Mouse (Mus musculus) heart, adult 18-20 months (tissue): Measurements from ENCODE around the gene Lrrc20. TPM values are rescaled to one million over a fixed set of nuclear protein-coding genes. Genes with fewer than 3 reads are reported as not detected.
"Not testable (repeated sequence)": the region's sequence is repeated elsewhere in the genome, so short reads cannot be mapped to it uniquely, and the experiment has no call there.

ENCODE experiments used
- DNase-seq, 2 experiments: peaks; one replicate each; pipeline ENCODE4 v3.0.0; 2021 to 2022; ENCODE audit warnings: mixed read lengths in 1 of 2
- total RNA-seq, 2 experiments: library from RNA; stranded (reverse); gene quantifications; 2 replicates each; pipeline ENCODE4 v1.2.3; 2021

The Lrrc20 gene
- total RNA-seq, 2 experiments from 2014 or later: 32.8 to 39.8 TPM

DNA sequence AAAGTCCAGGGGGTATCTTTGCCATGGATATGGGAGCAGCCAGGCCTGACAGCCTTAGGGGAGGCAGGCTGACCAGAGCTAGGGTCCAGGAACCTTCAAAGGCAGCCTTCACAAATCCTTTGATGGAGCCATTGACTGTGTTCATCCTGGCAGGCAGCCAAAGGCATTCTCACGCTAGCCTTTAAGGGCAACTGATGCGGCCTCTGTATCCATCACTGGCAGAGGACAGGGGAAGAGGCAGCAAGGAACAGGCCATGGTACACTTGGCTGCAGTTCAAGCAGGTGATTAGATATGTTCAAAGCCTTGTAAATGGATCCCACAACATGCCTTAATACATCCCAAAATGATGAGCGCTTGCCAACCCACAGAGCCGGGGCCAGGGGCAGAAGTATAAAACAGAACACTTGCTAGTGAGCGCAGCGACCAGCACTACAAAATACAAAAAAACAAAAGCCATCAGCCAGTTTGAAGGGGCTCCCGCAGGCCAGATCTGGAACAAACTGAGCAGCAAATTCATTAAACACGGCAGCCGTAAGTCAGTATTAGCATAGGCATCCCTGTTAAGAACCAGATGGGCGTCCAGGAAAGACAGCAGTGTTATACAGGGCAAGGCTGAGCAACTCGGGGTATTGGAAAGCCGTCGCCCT is 100.6 kb downstream of the Lrrc20 start:
- DNase-seq: no peak

DNA sequence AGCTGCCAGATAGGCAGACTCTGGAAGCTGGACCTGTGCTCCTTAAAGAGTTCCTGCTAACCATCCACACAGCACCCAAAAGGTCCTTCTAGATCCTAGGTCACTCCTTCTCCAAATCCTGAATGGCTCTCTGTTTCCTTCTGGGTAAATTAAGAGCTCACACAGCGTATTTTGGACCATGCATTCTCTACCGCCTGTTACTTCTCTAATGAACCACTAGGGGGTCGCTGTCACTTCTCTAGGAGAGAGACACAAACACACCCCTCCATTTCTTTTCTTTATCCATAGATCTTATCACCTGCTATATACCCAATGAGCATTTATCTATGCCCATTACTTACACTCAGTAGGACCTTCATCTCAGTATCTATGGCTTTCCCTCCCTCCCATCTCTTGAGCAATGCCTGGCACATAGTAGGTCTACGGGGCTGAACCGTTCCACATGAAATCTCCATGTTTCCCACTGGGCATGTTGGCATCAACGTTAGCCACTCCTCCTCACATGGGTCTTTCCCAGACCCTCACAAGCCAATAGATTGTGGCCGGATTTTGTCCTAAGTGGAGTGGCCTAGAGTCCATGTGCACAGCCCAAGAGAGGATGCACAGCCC is 111.7 kb downstream of the Lrrc20 start:
- no peak for DNase-seq

DNA sequence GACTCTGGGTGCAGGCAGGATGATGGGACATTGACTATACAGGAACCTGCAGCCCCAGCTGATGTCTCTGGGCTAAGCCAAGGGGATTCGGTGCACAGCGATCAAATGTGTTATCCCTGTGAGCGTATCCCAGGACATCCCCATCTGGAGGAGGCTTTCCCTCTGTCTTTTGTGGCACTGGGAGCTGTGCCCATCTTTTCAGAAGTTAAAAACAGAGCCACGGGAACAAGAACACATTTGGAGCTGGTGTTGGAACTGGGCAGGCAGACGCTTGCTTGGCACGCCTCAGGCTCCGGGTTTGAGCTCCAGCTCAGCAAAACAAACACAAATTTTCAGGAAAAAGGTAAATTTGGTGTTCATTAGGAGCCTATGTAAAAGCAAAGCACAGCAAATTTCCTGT is 122.4 kb downstream of the Lrrc20 start:
- DNase-seq: no peak

DNA sequence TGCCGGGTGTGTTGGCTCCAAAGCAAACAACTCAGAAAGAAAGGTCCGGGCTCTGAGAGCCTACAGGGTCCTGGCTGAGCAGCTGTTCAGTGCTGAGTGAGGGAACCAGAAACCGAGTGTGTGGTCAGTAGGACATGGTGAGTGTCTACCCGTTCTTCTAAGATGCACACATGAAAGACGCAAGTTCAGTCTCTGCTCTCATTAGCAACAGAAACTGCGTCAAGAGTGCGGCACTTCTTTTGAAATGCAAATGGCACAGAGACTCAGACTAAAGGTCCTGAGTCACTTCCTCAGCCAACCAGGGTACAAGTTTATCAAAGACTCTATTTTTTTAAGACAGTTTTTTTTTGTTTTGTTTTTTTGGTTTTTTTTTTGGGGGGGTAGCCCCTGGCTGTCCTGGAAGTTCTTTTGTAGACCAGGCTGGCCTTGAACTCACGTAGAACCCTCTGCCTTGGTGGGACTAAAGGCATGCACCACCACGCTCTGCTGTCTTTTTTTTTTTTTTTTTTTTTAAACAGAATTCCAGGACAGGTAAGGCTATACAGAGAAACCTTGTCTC is 124.0 kb downstream of the Lrrc20 start:
- no peak for DNase-seq

DNA sequence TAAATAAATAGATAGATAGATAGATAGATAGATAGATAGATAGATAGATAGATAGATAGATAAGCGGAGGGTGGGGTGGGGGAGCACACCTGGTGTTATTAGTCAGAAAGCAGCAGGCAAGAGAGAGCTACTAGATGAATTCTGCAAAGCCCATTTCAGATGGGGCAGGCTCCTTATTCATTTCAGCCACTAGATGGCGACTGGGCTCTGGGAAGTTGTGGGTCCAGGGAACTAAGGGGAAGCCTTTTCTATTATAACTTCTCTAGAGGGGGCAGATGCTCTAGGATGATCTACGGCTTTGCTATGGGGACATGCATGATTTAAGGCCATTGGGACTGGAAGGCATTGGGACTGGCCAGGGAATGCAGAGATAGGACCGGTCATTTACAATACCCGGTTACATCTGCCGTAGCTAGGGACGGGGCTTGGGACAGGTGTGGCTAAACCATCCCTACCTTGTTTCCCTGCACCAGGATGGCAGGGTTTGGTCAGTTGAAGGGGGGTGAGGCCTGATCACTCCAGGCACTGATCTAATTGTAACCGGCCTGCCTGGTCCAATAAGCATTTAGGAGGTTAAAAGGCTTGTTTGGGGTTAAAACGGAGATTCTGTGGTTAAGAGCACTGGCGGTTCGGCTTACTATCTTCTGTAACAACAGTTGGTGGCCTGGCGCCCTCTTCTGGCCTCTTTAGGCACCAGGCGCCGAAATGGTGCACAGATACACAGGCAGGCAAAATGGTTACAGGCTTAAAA is 126.9 kb downstream of the Lrrc20 start:
- DNase-seq: peak; percentile 35 to 71

DNA sequence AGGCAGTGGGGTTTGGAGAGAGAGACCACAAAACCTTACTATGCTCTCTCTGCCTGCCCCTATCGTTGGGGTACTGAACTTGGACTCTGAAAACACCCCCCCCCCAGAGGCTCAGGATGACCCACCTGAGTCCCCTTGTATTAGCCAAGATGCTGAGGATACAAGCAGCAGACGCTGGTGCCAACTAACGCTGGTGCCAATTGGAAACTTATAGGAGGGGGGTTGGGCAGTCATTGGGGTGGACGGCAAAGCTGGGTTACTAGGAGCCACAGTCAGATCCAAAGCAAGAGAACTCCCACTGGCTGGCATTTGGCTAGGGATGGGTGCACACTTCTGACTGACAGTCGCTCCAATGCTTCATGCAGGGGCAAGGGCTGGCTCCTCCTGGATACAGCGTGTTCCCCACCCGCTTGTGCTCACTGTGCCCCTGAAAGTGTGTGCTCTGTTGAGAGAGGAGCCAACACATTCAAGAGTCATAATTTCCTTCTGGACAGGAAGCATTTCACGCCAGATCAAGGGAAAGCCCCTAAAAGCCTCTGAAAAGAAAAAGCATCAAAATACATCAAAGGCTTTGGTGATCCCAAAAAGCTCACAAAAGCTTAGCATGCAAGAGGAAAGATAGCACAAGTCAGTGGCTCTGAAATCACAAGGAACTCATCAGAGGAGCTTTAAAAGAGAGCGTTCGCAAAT is 128.9 kb downstream of the Lrrc20 start:
- DNase-seq: no peak

DNA sequence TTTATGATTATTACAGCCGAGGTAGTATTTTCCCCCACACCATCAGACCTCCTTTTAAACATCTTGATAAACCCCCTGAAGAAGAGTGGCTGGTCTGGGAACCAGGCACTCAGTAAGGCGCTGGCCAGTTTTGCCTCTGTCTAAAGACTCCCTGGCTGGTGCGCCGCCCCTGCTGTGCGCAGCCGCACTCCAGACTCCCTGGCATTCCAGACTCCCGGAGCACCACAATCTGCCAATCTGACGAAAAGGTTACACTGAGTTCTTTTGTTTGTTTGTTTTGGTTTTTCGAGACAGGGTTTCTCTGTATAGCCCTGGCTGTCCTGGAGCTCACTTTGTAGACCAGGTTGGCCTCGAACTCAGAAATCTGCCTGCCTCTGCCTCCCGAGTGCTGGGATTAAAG is 129.8 kb downstream of the Lrrc20 start:
- not testable (repeated sequence) for DNase-seq

DNA sequence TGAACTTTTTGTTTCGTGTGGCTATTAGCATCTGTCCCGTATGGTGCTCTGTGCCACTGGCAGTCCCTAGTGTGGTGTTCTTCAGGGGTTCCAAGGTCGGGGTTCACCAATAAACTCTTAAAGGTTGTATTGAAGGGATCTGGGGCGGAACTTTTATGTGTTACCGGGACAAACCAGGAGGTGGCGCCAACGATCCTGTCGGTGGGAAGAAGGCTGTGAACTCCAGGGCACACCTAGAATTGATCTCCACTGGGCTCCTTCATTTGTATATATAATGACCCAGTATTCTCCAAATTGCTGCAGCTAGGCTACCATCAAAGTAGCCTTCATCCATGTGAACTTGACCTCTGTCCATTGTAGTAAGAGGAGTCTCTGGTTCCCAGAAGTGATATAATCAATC is 130.2 kb downstream of the Lrrc20 start:
- DNase-seq: peak; percentile 42 to 84

DNA sequence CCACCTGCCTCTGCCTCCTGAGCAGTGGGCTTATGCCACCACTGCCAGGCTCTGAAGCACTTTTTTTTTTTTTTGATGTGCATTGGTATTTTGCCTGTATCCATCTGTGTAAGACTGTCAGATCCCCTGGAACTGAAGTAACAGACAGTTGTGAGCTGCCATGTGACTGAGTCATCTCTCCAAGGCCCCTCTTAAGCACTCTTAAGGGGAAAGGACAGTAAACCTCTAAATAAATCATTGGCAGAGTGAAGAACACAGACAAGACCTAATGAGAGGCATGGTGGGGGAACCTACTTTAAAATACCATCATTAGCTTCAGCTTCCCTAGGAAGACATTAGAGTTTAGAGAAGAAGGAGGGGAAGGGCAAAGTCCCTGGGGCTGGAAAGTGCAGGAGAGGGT is 132.6 kb downstream of the Lrrc20 start:
- no peak for DNase-seq

DNA sequence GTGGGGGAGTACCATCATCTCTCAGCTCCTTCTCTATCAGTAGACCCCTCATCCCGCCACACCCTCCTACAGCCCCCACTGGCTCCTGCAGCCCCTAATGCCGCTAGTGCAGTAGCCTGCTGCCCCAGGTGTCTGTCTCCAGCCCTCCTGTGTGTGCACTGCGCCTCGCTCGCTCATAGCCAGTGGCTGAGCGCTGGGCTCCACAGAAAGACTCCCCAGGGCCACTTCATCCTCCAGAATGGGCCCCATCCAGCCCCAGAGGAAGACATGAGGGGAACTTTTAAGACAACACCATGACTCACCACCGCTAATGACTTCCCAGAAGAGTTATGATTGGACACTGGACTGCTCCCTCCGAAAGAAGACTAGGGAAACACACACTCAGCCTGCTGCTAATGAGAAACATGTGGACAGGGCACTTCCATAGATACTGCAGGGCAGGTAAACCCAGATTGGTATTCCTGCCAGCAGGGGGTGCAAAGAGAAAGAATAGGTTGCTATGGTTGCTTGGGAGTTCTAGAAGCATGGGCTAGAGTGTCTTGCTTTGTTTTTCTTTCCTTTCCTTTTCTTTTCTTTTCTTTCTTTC is 135.1 kb downstream of the Lrrc20 start:
- peak; percentile 17 to 58 for DNase-seq

DNA sequence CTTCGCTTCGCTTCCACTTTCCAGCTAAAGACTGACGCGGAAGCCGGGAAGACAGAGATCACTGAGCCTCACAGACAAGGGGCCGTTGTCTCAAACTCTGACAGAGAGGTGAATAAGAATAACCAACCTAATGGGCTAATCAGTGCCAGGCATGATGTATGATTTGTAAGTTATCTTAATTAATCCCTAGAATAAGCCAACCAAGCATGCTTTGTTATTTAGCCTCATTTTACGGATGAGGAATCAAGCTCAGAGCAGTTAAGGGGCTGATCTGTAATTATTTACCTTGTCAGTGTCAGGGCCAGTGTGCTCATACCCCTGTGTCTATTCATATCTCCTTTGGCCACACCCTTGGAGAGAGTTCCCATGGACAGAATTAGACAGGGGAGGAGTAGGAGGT is 138.7 kb downstream of the Lrrc20 start:
- DNase-seq: no peak

DNA sequence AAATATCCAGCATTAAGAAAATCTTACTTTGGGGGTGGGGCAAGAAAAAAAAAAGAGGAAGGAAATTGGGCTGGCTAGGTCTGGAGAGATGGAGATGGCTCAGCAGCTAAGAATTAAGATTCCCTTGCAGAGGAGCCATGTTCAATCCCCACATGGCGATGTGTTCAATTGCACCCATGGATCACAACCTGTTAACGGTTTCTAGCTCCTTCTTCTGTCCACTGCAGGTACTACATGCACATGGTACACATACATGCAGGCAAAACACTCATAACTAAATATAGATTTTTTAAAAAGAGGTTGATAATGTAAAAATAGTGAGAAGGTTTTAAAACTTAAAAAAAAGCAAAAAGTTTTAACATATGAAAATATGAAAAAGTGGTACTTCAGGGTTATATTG is 142.9 kb downstream of the Lrrc20 start:
- DNase-seq: no peak

DNA sequence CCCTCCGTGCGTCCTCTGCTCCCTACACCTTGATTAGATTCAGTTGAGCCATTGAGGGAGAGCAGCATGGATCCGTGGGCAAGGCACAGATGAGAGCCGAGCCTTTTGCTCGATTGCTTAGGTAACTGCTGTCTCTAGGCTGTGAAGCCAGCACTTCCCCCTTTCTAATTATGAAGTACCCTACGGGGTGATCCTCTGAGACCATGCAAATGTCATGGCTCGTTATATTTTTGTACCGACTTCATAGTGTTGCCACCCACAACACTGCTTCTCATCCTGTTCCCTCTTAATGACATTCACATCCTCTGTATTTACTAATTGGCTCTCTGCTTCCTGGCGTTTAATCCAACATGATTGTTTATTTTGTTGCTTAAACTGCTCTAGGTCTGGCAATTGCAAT is 146.1 kb downstream of the Lrrc20 start:
- DNase-seq: no peak

DNA sequence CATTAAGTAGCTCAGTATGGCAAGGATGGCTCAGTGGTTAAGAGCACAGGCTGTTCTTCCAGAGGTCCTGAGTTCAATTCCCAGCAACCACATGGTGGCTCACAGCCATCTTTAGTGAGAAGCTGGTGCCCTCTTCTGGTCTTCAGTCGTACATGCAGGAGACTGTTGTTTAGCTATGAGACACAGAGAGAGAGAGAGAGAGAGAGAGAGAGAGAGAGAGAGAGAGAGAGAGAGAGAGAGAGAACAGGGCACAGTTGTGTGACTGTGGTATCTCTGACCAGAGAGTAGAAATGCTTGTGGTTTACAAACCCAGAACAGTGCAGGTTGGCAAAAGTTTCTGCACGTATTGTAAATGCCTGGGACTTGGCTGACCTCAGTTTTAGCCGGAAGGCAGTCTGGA is 148.3 kb downstream of the Lrrc20 start:
- DNase-seq: not testable (repeated sequence)

DNA sequence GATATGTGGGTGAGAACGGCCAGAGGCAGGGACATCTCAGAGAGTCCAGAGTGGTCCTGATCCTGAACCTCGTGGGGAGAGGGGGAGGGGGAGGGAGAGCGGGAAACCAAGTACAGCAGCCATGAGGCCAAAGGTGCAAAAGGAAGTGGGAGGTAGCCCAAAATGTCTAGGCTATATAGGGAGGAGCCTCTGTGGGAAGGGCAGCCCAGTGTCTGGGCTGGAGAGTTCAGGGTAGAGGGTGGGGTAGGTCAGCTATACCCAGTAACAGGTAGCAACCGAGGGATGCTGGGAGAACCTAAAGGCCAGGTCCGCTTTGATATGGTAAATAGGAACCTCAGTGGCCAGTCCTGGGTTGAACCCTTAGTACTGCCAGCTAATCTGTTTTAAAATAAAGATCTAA is 149.2 kb downstream of the Lrrc20 start:
- DNase-seq: no peak

DNA sequence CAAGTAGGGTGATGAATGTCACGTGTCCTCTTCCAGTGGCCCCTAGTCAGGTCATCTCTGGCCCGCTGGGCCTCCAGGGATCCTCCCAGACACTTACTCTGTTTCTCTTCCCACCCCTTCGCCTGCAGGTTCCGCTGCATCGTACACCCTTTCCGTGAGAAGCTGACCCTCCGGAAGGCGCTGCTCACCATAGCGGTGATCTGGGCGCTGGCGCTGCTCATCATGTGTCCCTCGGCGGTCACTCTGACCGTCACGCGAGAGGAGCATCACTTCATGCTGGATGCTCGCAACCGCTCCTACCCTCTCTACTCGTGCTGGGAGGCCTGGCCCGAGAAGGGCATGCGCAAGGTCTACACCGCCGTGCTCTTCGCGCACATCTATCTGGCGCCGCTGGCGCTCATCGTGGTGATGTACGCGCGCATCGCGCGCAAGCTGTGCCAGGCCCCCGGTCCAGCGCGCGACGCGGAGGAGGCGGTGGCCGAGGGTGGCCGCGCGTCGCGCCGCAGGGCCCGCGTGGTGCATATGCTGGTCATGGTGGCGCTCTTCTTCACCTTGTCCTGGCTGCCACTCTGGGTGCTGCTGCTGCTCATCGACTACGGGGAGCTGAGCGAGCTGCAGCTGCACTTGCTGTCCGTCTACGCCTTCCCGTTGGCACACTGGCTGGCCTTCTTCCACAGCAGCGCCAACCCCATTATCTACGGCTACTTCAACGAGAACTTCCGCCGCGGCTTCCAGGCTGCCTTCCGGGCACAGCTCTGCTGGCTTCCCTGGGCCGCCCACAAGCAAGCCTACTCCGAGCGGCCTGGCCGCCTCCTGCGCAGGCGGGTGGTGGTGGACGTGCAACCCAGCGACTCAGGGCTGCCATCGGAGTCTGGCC is 150.0 kb downstream of the Lrrc20 start:
- peak; percentile 14 to 28 for DNase-seq

DNA sequence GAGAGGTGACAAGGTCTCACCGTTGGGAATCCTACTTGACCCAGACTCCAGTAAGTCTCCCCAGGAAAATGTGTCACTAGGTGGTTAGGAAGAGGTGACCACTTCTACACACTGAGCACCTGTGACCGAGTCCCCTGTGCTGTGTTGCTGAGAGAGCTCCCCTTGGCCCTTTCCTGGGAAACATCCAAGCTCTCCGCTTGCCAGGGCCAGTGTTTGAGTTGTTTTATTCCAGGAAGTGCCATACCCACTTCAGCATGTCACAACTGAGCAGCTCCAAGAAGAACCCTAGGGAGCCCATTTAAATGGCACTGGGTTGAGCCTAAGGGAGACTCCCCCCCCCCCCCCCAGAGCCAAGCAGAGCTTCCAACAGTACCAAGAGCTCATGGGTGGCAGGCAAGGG is 150.9 kb downstream of the Lrrc20 start:
- peak; percentile 22 to 32 for DNase-seq

DNA sequence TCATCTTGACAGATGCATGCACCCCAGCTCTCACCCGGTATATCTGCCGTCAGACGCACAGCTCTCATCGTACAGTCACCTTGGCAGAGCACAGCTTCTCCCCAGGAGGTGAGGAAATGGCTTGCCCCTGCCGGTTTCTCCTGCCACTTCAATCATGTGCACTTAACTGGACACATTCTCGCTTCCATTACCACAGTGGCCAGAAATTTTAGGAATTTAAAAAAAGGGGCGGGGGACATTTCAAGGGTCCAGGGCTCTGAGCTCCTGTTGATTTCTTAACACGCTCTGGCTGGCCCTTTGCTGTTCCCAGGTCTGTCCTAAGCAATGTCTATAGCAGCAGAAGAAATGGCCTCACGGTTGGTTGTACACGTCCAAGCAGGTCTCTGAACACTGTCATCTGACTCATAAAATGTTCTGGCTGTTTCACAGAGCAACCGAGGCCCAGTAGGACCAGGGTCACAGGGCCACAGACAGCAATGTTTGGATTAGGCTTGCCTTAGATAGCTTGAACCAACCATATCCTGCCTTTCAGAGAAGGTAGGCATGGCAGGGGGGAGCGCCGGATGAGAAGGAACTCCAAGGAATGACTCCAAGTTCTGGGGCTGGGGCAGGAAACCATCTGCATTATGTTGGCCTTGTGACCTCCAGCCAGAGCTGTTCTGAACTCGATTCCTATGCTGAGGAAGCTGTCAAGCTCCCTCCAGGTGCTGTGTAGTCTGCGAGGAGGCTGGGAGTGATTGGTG is 151.8 kb downstream of the Lrrc20 start:
- DNase-seq: no peak

DNA sequence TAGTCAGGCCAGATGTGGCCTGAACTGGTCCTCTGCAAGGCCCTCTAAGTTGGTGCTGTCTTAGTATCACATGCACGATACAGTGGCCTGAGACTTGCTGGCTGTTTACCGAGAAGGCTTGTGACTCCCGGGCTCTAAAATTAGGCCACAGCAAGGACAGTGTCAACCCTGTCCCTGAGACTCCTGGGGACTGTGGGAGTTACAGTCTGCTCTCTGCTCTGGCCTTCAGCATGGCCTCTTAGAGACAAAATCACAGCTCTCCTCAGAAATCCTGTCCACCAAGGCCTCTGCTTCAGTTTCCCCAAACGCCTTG is 152.3 kb downstream of the Lrrc20 start:
- DNase-seq: peak; percentile 78 to 84
